ENCODE assay signal across 8 mouse cellular contexts in the genomic region with DNA sequence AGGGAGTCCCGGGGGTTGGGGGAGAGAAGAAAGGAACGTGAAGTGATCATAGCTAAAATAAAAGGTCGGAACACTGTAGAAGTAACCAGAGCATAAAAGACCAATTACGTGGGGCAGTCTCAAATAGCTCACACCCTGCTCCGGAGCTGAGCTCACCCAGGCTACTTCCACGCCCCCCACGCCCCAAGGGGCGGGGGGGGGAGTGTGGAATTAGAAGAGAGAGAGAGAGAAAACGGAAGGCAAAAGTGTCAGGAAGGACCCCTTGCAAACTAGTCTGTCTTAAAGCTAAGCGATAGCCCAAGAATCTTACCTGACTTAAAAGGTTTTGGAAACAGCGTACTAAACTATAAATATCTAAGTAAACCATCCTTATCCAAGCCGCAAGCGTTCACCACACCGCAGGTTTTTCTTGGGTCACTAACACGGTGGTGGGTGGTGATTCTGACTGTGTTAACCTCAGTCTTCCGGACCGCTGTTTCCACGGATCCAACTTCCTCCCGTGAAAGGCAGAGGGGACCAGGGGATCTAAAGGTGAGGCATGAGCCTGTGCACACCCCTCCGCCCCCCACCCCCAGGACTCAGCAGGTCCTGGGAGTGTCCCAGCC. TPM values are rescaled to one million over a fixed set of nuclear protein-coding genes. Genes with fewer than 3 reads are reported as not detected.
A peak's percentile ranks its signal among the peaks of the same experiment; 100 is the strongest.
DNase-seq lines count a peak whose midpoint lies in the region; ATAC-seq and TF ChIP-seq lines count a peak whose summit lies in the region.
"Had no signal": no experiment of that assay in that cellular context is flagged by ENCODE, and none has a peak within 500 bp of the region (broad histone marks: within the 10 kb centered on the region; RNA-seq: fewer than 3 reads in every experiment).

No protein-coding gene starts in this region.

- H3K4me1 ChIP-seq in lung, postnatal 0 days (ENCODE audit: insufficient read depth, low read depth, low read length), result peaks cover 6% of the 10 kb centered on the region; the same call in 1 of the 2 replicates
- peaks cover 35% of the 10 kb centered on the region for H3K4me1 ChIP-seq in forebrain, embryonic 11.5 days (replicated peaks; ENCODE audit: control insufficient read depth, insufficient read depth, low read length)
- 0 out of 2 replicates have a peak, but pooled peaks cover 2% of the 10 kb centered on the region for H3K4me1 ChIP-seq in intestine, postnatal 0 days (replicated peaks; ENCODE audit: control insufficient read depth, insufficient read depth, low read length)
- peaks cover 30% of the 10 kb centered on the region for H3K4me1 ChIP-seq in stomach, embryonic 16.5 days (ENCODE audit: control insufficient read depth, insufficient read depth, low read length)

- TF ChIP-seq EP300 in lung, postnatal 0 days (IDR thresholded peaks at IDR 0.05), result no peak

- peak overlapping the region; percentile 55 for H3K4me3 ChIP-seq in lung, postnatal 0 days (ENCODE audit: low read depth, low read length)
- H3K4me3 ChIP-seq in forebrain, embryonic 11.5 days (ENCODE audit: low read depth, low read length), result peak overlapping the region; percentile 55
- H3K4me3 ChIP-seq in intestine, postnatal 0 days (ENCODE audit: low read depth, low read length), result peak overlapping the region; percentile 63; the same call in 1 of the 2 replicates
- peak overlapping the region; percentile 69 for H3K4me3 ChIP-seq in stomach, embryonic 16.5 days (replicated peaks; ENCODE audit: low read length)
- H3K4me3 ChIP-seq: liver, embryonic 13.5 days had no signal

- H3K27me3 ChIP-seq in lung, postnatal 0 days (replicated peaks; ENCODE audit: insufficient read depth, low read length), result peaks cover 38% of the 10 kb centered on the region
- peaks cover 87% of the 10 kb centered on the region for H3K27me3 ChIP-seq in forebrain, embryonic 11.5 days (ENCODE audit: control insufficient read depth, insufficient read depth, low read length)
- H3K27me3 ChIP-seq in intestine, postnatal 0 days (replicated peaks; ENCODE audit: control insufficient read depth, insufficient read depth, low read length), result peaks cover 64% of the 10 kb centered on the region
- peaks cover 47% of the 10 kb centered on the region for H3K27me3 ChIP-seq in stomach, embryonic 16.5 days (ENCODE audit: control insufficient read depth, insufficient read depth, low read length)

- ATAC-seq in lung, postnatal 0 days, result no peak
- ATAC-seq in forebrain, embryonic 11.5 days (replicated peaks; ENCODE audit: low FRiP score), result no peak
- ATAC-seq in intestine, postnatal 0 days, result no peak
- ATAC-seq in stomach, embryonic 16.5 days (ENCODE audit: insufficient read depth, low FRiP score), result no peak

- H3K27ac ChIP-seq in lung, postnatal 0 days (ENCODE audit: low read length), result 0 out of 2 replicates have a peak overlapping the region, but pooled peaks have one; percentile 14
- H3K27ac ChIP-seq in forebrain, embryonic 11.5 days (ENCODE audit: low read depth, low read length), result no peak overlapping the region
- no peak overlapping the region for H3K27ac ChIP-seq in intestine, postnatal 0 days (ENCODE audit: low read depth, low read length)
- H3K27ac ChIP-seq in stomach, embryonic 16.5 days (ENCODE audit: low read length), result no peak overlapping the region
- H3K27ac ChIP-seq: liver, embryonic 13.5 days had no signal

- DNase-seq in lung, postnatal 0 days (ENCODE audit: low spot score), result no peak
- DNase-seq in lung, postnatal 4 days, result no peak
- DNase-seq in forebrain, embryonic 11.5 days (ENCODE audit: low spot score), result no peak
- no peak for DNase-seq in c-Kit-positive CD71-positive TER-119-positive erythroid progenitor cells, embryonic 14.5 days (ENCODE audit: low spot score)
- DNase-seq in left cerebral cortex, postnatal 4 days, result no peak
- DNase-seq: liver, embryonic 13.5 days had no signal

- no peaks in the 10 kb centered on the region for H3K9me3 ChIP-seq in lung, postnatal 0 days (ENCODE audit: low read length)
- H3K9me3 ChIP-seq in forebrain, embryonic 11.5 days (ENCODE audit: control insufficient read depth, low read length), result no peaks in the 10 kb centered on the region; the same call in 1 of the 2 replicates
- no peaks in the 10 kb centered on the region for H3K9me3 ChIP-seq in intestine, postnatal 0 days (ENCODE audit: control insufficient read depth)
- no peaks in the 10 kb centered on the region for H3K9me3 ChIP-seq in stomach, embryonic 16.5 days (replicated peaks; ENCODE audit: control insufficient read depth, low read length)
- H3K9me3 ChIP-seq: liver, embryonic 13.5 days had no signal

- H3K9ac ChIP-seq in lung, postnatal 0 days (replicated peaks; ENCODE audit: low read depth), result no peak overlapping the region
- H3K9ac ChIP-seq in forebrain, embryonic 11.5 days (ENCODE audit: low read length), result peak overlapping the region; percentile 45
- H3K9ac ChIP-seq in intestine, postnatal 0 days (ENCODE audit: low read depth, low read length), result no peak overlapping the region
- H3K9ac ChIP-seq in stomach, embryonic 16.5 days (ENCODE audit: low read length), result peak overlapping the region; percentile 40; the same call in 1 of the 2 replicates
- H3K9ac ChIP-seq: liver, embryonic 13.5 days had no signal

- H3K4me2 ChIP-seq in lung, postnatal 0 days (replicated peaks; ENCODE audit: low read depth, low read length), result peak overlapping the region; percentile 97
- H3K4me2 ChIP-seq in forebrain, embryonic 11.5 days (ENCODE audit: low read depth, low read length, severe bottlenecking), result peak overlapping the region; percentile 89
- peak overlapping the region; percentile 86 for H3K4me2 ChIP-seq in intestine, postnatal 0 days (replicated peaks; ENCODE audit: low read depth)
- peak overlapping the region; percentile 94 for H3K4me2 ChIP-seq in stomach, embryonic 16.5 days (ENCODE audit: low read depth, low read length)
- H3K4me2 ChIP-seq: liver, embryonic 13.5 days had no signal

- H3K36me3 ChIP-seq in lung, postnatal 0 days (ENCODE audit: insufficient read depth, low read length), result no peaks in the 10 kb centered on the region
- no peaks in the 10 kb centered on the region for H3K36me3 ChIP-seq in forebrain, embryonic 11.5 days (ENCODE audit: control insufficient read depth, insufficient read depth, low read length)
- no peaks in the 10 kb centered on the region for H3K36me3 ChIP-seq in intestine, postnatal 0 days (ENCODE audit: control insufficient read depth, insufficient read depth)
- H3K36me3 ChIP-seq in stomach, embryonic 16.5 days (ENCODE audit: control insufficient read depth, insufficient read depth, low read length), result no peaks in the 10 kb centered on the region
- H3K36me3 ChIP-seq: liver, embryonic 13.5 days had no signal

- intact Hi-C loops in left cerebral cortex, postnatal 4 days (cut with DNase I), result no loop called here

- TF ChIP-seq CTCF in lung, postnatal 0 days (IDR thresholded peaks at IDR 0.05), result no peak
- no peak for TF ChIP-seq CTCF in intestine, postnatal 0 days (IDR thresholded peaks at IDR 0.05; ENCODE audit: low read depth)

- 2% methylated on average over 20 of the region's 20 CpGs for whole genome bisulfite sequencing in lung, postnatal 0 days
- WGBS in forebrain, embryonic 11.5 days, result under 1% methylated on average over 20 of the region's 20 CpGs
- 2% methylated on average over 20 of the region's 20 CpGs for WGBS in intestine, postnatal 0 days
- WGBS in stomach, embryonic 16.5 days, result 1% methylated on average over 20 of the region's 20 CpGs

RNA-seq across cellular contexts. Expression of a gene that starts 1.8 kb away (rescaled TPM):
- polyA plus RNA-seq in lung, postnatal 0 days (2015; fragmentation: Nextera tagmentation; extraction: Ambion mirVana), result 0.29 and 0.35 TPM in 2 replicates
- 6.1 and 6.6 TPM in 2 replicates for polyA plus RNA-seq in forebrain, embryonic 11.5 days (2014; fragmentation: Nextera tagmentation; extraction: Ambion mirVana)
- polyA plus RNA-seq in intestine, postnatal 0 days (2015; fragmentation: Nextera tagmentation; extraction: Ambion mirVana), result 0.16 and 0.21 TPM in 2 replicates
- 1.4 and 1.5 TPM in 2 replicates for polyA plus RNA-seq in stomach, embryonic 16.5 days (2015; fragmentation: Nextera tagmentation; extraction: Ambion mirVana)
- total RNA-seq in left cerebral cortex, postnatal 4 days (2021), result 1 to 10 TPM; 3.0 TPM

Comparison
In these comparisons a context has a peak if more than half of its experiments do, and no peak if none do; other contexts are left out.
1. H3K9ac ChIP-seq: peak in forebrain, embryonic 11.5 days (single experiment) and stomach, embryonic 16.5 days (single experiment); none in lung, postnatal 0 days (single experiment) and intestine, postnatal 0 days (single experiment).
2. Peak in every context shown above with its lines, with median percentiles within 50 percentile points of each other: H3K4me2 ChIP-seq and H3K4me3 ChIP-seq.